Mouse (Mus musculus): ENCODE measurements around the gene Myo1d. TPM values are rescaled to one million over a fixed set of nuclear protein-coding genes. Genes with fewer than 3 reads are reported as not detected.

Myo1d gene
- polyA plus RNA-seq, 1 experiment: 37.1 TPM

GRCm38 (mm10) chr11:80493186-80493585, 286.6 kb downstream of the Myo1d start:
- no peak for TF ChIP-seq CTCF (conservative IDR thresholded peaks at IDR 0.05; ENCODE audit: insufficient read depth, insufficient read length, low read depth, low read length)
- no peak for TF ChIP-seq POLR2A (IDR thresholded peaks at IDR 0.05; ENCODE audit: low read depth, low read length)
- WGBS: 97% methylated on average over 5 of the region's 5 CpGs
- DNase-seq: no peak
- H3K27me3 ChIP-seq (replicated peaks; ENCODE audit: control insufficient read depth, insufficient read depth, low read length): no peaks in the 10 kb centered on the region
- no peak overlapping the region for H3K27ac ChIP-seq (ENCODE audit: insufficient read depth, low read depth, low read length)
- H3K4me1 ChIP-seq (ENCODE audit: control insufficient read depth, insufficient read depth, low read length): no peaks in the 10 kb centered on the region
- H3K36me3 ChIP-seq (ENCODE audit: control insufficient read depth, insufficient read depth, low read length): no peaks in the 10 kb centered on the region
- H3K4me3 ChIP-seq (ENCODE audit: insufficient read depth, low read depth, low read length): no peak overlapping the region

GRCm38 (mm10) chr11:80490831-80491230, 289.0 kb downstream of the Myo1d start:
- no peak for DNase-seq
- H3K36me3 ChIP-seq (ENCODE audit: control insufficient read depth, insufficient read depth, low read length): no peaks in the 10 kb centered on the region
- no peak overlapping the region for H3K4me3 ChIP-seq (ENCODE audit: insufficient read depth, low read depth, low read length)
- H3K27me3 ChIP-seq (replicated peaks; ENCODE audit: control insufficient read depth, insufficient read depth, low read length): no peaks in the 10 kb centered on the region
- WGBS: 72% methylated on average over 10 of the region's 10 CpGs
- H3K27ac ChIP-seq (ENCODE audit: insufficient read depth, low read depth, low read length): no peak overlapping the region
- TF ChIP-seq CTCF (conservative IDR thresholded peaks at IDR 0.05; ENCODE audit: insufficient read depth, insufficient read length, low read depth, low read length): no peak
- no peak for TF ChIP-seq POLR2A (IDR thresholded peaks at IDR 0.05; ENCODE audit: low read depth, low read length)
- H3K4me1 ChIP-seq (ENCODE audit: control insufficient read depth, insufficient read depth, low read length): no peaks in the 10 kb centered on the region

- H3K36me3 ChIP-seq (ENCODE audit: control insufficient read depth, insufficient read depth, low read length): no peaks in the 10 kb centered on the region
- no peak overlapping the region for H3K27ac ChIP-seq (ENCODE audit: insufficient read depth, low read depth, low read length)
- H3K27me3 ChIP-seq (replicated peaks; ENCODE audit: control insufficient read depth, insufficient read depth, low read length): no peaks in the 10 kb centered on the region
- WGBS: 54% methylated on average over 5 of the region's 5 CpGs
- no peaks in the 10 kb centered on the region for H3K4me1 ChIP-seq (ENCODE audit: control insufficient read depth, insufficient read depth, low read length)
- H3K4me3 ChIP-seq (ENCODE audit: insufficient read depth, low read depth, low read length): no peak overlapping the region
- no peak for DNase-seq
- TF ChIP-seq POLR2A (IDR thresholded peaks at IDR 0.05; ENCODE audit: low read depth, low read length) (no peak), CTCF (conservative IDR thresholded peaks at IDR 0.05; ENCODE audit: insufficient read depth, insufficient read length, low read depth, low read length) (no peak)
Observed at GRCm38 (mm10) chr11:80489882-80490196, 290.0 kb downstream of the Myo1d start.

- Histone ChIP-seq H3K27ac (ENCODE audit: insufficient read depth, low read depth, low read length) (no peak overlapping the region), H3K4me3 (ENCODE audit: insufficient read depth, low read depth, low read length) (no peak overlapping the region), H3K4me1 (ENCODE audit: control insufficient read depth, insufficient read depth, low read length) (no peaks in the 10 kb centered on the region), H3K27me3 (replicated peaks; ENCODE audit: control insufficient read depth, insufficient read depth, low read length) (no peaks in the 10 kb centered on the region), H3K36me3 (ENCODE audit: control insufficient read depth, insufficient read depth, low read length) (no peaks in the 10 kb centered on the region)
- TF ChIP-seq CTCF (conservative IDR thresholded peaks at IDR 0.05; ENCODE audit: insufficient read depth, insufficient read length, low read depth, low read length) (no peak), POLR2A (IDR thresholded peaks at IDR 0.05; ENCODE audit: low read depth, low read length) (no peak)
- WGBS: 45% methylated on average over 12 of the region's 12 CpGs
- no peak for DNase-seq
Observed at GRCm38 (mm10) chr11:80489172-80489881, 290.5 kb downstream of the Myo1d start.

- no peak for DNase-seq
- Histone ChIP-seq H3K4me3 (ENCODE audit: insufficient read depth, low read depth, low read length) (no peak overlapping the region), H3K36me3 (ENCODE audit: control insufficient read depth, insufficient read depth, low read length) (no peaks in the 10 kb centered on the region), H3K27me3 (replicated peaks; ENCODE audit: control insufficient read depth, insufficient read depth, low read length) (no peaks in the 10 kb centered on the region), H3K4me1 (ENCODE audit: control insufficient read depth, insufficient read depth, low read length) (no peaks in the 10 kb centered on the region), H3K27ac (ENCODE audit: insufficient read depth, low read depth, low read length) (no peak overlapping the region)
- WGBS: 84% methylated on average over 15 of the region's 15 CpGs
- TF ChIP-seq POLR2A (IDR thresholded peaks at IDR 0.05; ENCODE audit: low read depth, low read length): no peak
- TF ChIP-seq CTCF (conservative IDR thresholded peaks at IDR 0.05; ENCODE audit: insufficient read depth, insufficient read length, low read depth, low read length): no peak
Observed at GRCm38 (mm10) chr11:80487904-80488587, 291.8 kb downstream of the Myo1d start.

GRCm38 (mm10) chr11:80485622-80486206, 294.1 kb downstream of the Myo1d start:
- 85% methylated on average over 10 of the region's 10 CpGs for WGBS
- H3K36me3 ChIP-seq (ENCODE audit: control insufficient read depth, insufficient read depth, low read length): no peaks in the 10 kb centered on the region

GRCm38 (mm10) chr11:80485120-80485551, 294.7 kb downstream of the Myo1d start:
- TF ChIP-seq POLR2A (IDR thresholded peaks at IDR 0.05; ENCODE audit: low read depth, low read length): no peak
- TF ChIP-seq CTCF (conservative IDR thresholded peaks at IDR 0.05; ENCODE audit: insufficient read depth, insufficient read length, low read depth, low read length): no peak
- WGBS: 84% methylated on average over 9 of the region's 9 CpGs
- DNase-seq: no peak
- H3K27me3 ChIP-seq (replicated peaks; ENCODE audit: control insufficient read depth, insufficient read depth, low read length): no peaks in the 10 kb centered on the region
- no peak overlapping the region for H3K27ac ChIP-seq (ENCODE audit: insufficient read depth, low read depth, low read length)
- H3K36me3 ChIP-seq (ENCODE audit: control insufficient read depth, insufficient read depth, low read length): no peaks in the 10 kb centered on the region
- H3K4me3 ChIP-seq (ENCODE audit: insufficient read depth, low read depth, low read length): no peak overlapping the region
- H3K4me1 ChIP-seq (ENCODE audit: control insufficient read depth, insufficient read depth, low read length): no peaks in the 10 kb centered on the region

More at GRCm38 (mm10) chr11:80485622-80486206, 294.1 kb downstream of the Myo1d start:
- no peaks in the 10 kb centered on the region for H3K4me1 ChIP-seq (ENCODE audit: control insufficient read depth, insufficient read depth, low read length)
- TF ChIP-seq CTCF (conservative IDR thresholded peaks at IDR 0.05; ENCODE audit: insufficient read depth, insufficient read length, low read depth, low read length) (no peak), POLR2A (IDR thresholded peaks at IDR 0.05; ENCODE audit: low read depth, low read length) (no peak)
- no peak for DNase-seq
- H3K27ac ChIP-seq (ENCODE audit: insufficient read depth, low read depth, low read length): no peak overlapping the region
- no peaks in the 10 kb centered on the region for H3K27me3 ChIP-seq (replicated peaks; ENCODE audit: control insufficient read depth, insufficient read depth, low read length)
- H3K4me3 ChIP-seq (ENCODE audit: insufficient read depth, low read depth, low read length): no peak overlapping the region

Measured in kidney, adult 2 months (tissue).